In genomic region chr6:71302097-71302731, GRCm38 (mm10) we compare ENCODE assay signal across 18 mouse cellular contexts. TPM values are rescaled to one million over a fixed set of nuclear protein-coding genes. Genes with fewer than 3 reads are reported as not detected.
DNase-seq lines count a peak whose midpoint lies in the region; ATAC-seq lines count a peak whose summit lies in the region.
"Had no signal": no experiment of that assay in that cellular context is flagged by ENCODE, and none has a peak within 500 bp of the region (broad histone marks: within the 10 kb centered on the region; RNA-seq: fewer than 3 reads in every experiment).

No protein-coding gene starts in this region.

- no peak overlapping the region for H3K4me2 ChIP-seq in heart, embryonic 16.5 days (ENCODE audit: low read depth, low read length)
- H3K4me2 ChIP-seq: embryonic facial prominence, embryonic 13.5 days had no signal

- 56% methylated on average over 6 of the region's 6 CpGs for WGBS in heart, embryonic 16.5 days
- WGBS in limb, embryonic 10.5 days, result 71% methylated on average over 6 of the region's 6 CpGs

- no peaks in the 10 kb centered on the region for H3K27me3 ChIP-seq in heart, embryonic 16.5 days (ENCODE audit: control insufficient read depth, insufficient read depth, low read length)
- no peaks in the 10 kb centered on the region for H3K27me3 ChIP-seq in limb, embryonic 10.5 days (ENCODE audit: low read depth, poor library complexity, severe bottlenecking)
- H3K27me3 ChIP-seq: embryonic facial prominence, embryonic 13.5 days had no signal

- ATAC-seq in heart, embryonic 16.5 days (replicated peaks; ENCODE audit: extremely low read depth, insufficient read depth, low FRiP score), result peak; percentile 35; the same call in 1 of the 2 replicates
- ATAC-seq in megakaryocyte-erythroid progenitor cell, adult 5-6 weeks (replicated peaks; ENCODE audit: low FRiP score, low TSS enrichment, poor library complexity, severe bottlenecking), result no peak

- DNase-seq in heart, postnatal 14 days, result no peak
- peak; percentile 38 for DNase-seq in testis, postnatal 10 days (ENCODE audit: low spot score)
- DNase-seq in testis, postnatal 14 days (ENCODE audit: low spot score), result no peak
- DNase-seq in limb, embryonic 10.5 days (ENCODE audit: low spot score), result peak; percentile 21
- DNase-seq in T-cell, adult 2 months (ENCODE audit: low spot score), result no peak
- no peak for DNase-seq in frontal cortex, postnatal 36 days (ENCODE audit: low spot score in 2 of 2)
- DNase-seq: adrenal gland, postnatal 25 days; kidney, adult 11 months; lung, postnatal 4 days had no signal

- no peaks in the 10 kb centered on the region for H3K9me3 ChIP-seq in heart, embryonic 16.5 days (replicated peaks; ENCODE audit: control insufficient read depth, low read length)
- no peaks in the 10 kb centered on the region for H3K9me3 ChIP-seq in limb, embryonic 10.5 days (replicated peaks)
- H3K9me3 ChIP-seq: embryonic facial prominence, embryonic 13.5 days; G1E had no signal

- H3K4me3 ChIP-seq in heart, embryonic 16.5 days (ENCODE audit: low read length), result no peak overlapping the region
- no peak overlapping the region for H3K4me3 ChIP-seq in limb, embryonic 10.5 days
- H3K4me3 ChIP-seq: embryonic facial prominence, embryonic 13.5 days had no signal

- intact Hi-C loops in heart, postnatal 14 days (cut with DNase I), result loop anchor here (5.0 kb wide), 3 partner anchors 90 to 130 kb away; no protein-coding TSS in a partner anchor

- H3K4me1 ChIP-seq in heart, embryonic 16.5 days (ENCODE audit: control insufficient read depth, insufficient read depth, low read length), result no peaks in the 10 kb centered on the region
- no peaks in the 10 kb centered on the region for H3K4me1 ChIP-seq in limb, embryonic 10.5 days
- H3K4me1 ChIP-seq: embryonic facial prominence, embryonic 13.5 days had no signal

- H3K9ac ChIP-seq in heart, embryonic 16.5 days (ENCODE audit: low read length), result no peak overlapping the region
- H3K9ac ChIP-seq: embryonic facial prominence, embryonic 13.5 days had no signal

- no peaks in the 10 kb centered on the region for H3K36me3 ChIP-seq in heart, embryonic 16.5 days (ENCODE audit: control insufficient read depth, insufficient read depth)
- H3K36me3 ChIP-seq in limb, embryonic 10.5 days, result no peaks in the 10 kb centered on the region
- H3K36me3 ChIP-seq: embryonic facial prominence, embryonic 13.5 days; G1E had no signal

- no peak overlapping the region for H3K27ac ChIP-seq in heart, embryonic 16.5 days (ENCODE audit: low read length)
- no peak overlapping the region for H3K27ac ChIP-seq in limb, embryonic 10.5 days
- H3K27ac ChIP-seq: embryonic facial prominence, embryonic 13.5 days had no signal

RNA-seq across cellular contexts. Expression of gene Smyd1, which starts 19.8 kb away (rescaled TPM):
- 118 and 136 TPM in 2 replicates for polyA plus RNA-seq in heart, embryonic 16.5 days (2015; fragmentation: Nextera tagmentation; extraction: Ambion mirVana)
- total RNA-seq in heart, postnatal 14 days (2021), result 100 to 1,000 TPM; 352 to 365 TPM
- 0.24 and 0.35 TPM in 2 replicates for polyA plus RNA-seq in limb, embryonic 10.5 days (2016; fragmentation: Nextera tagmentation; extraction: Ambion mirVana)
- total RNA-seq in megakaryocyte-erythroid progenitor cell, adult 5-6 weeks (2014; fragmentation: Nextera tagmentation), result not detected in 2 replicates
- not detected in 2 replicates for total RNA-seq in megakaryocyte-erythroid progenitor cell, adult 5-6 weeks (2017)
- polyA plus RNA-seq: G1E had no signal

RNA-seq across cellular contexts. Expression of gene Cd8b1, which starts 20.4 kb away (rescaled TPM):
- polyA plus RNA-seq in heart, embryonic 16.5 days (2015; fragmentation: Nextera tagmentation; extraction: Ambion mirVana), result 3.0 and 17.6 TPM in 2 replicates
- 10 to 100 TPM in 1 of 2 experiments, under 1 TPM in 1; 0.79 to 14.4 TPM for total RNA-seq in heart, postnatal 14 days (2021)
- 0.19 TPM in 1 of 2 replicates, not detected in the other for polyA plus RNA-seq in limb, embryonic 10.5 days (2016; fragmentation: Nextera tagmentation; extraction: Ambion mirVana)
- 0.49 TPM in 1 of 2 replicates, not detected in the other for total RNA-seq in megakaryocyte-erythroid progenitor cell, adult 5-6 weeks (2014; fragmentation: Nextera tagmentation)
- not detected in 2 replicates for total RNA-seq in megakaryocyte-erythroid progenitor cell, adult 5-6 weeks (2017)
- total RNA-seq: adrenal gland, postnatal 25 days; gastrocnemius, adult 18-20 months; heart, postnatal 25 days; layer of hippocampus, postnatal 14 days had no signal
- polyA plus RNA-seq: cerebellum, adult 2 months; G1E; limb, embryonic 14.5 days had no signal

RNA-seq across cellular contexts. Expression of gene Krcc1, which starts 30.7 kb away (rescaled TPM):
- 61.5 and 69.2 TPM in 2 replicates for polyA plus RNA-seq in heart, embryonic 16.5 days (2015; fragmentation: Nextera tagmentation; extraction: Ambion mirVana)
- total RNA-seq in heart, postnatal 14 days (2021), result 10 to 100 TPM; 46.1 to 49.5 TPM
- polyA plus RNA-seq in limb, embryonic 10.5 days (2016; fragmentation: Nextera tagmentation; extraction: Ambion mirVana), result 27.0 and 32.0 TPM in 2 replicates
- 35.7 and 49.9 TPM in 2 replicates for total RNA-seq in megakaryocyte-erythroid progenitor cell, adult 5-6 weeks (2014; fragmentation: Nextera tagmentation)
- 75.0 and 113 TPM in 2 replicates for total RNA-seq in megakaryocyte-erythroid progenitor cell, adult 5-6 weeks (2017)

Comparison
In these comparisons a context has a peak if more than half of its experiments do, and no peak if none do; other contexts are left out.
1. DNase-seq: peak in testis, postnatal 10 days (single experiment) and limb, embryonic 10.5 days (single experiment); none in heart, postnatal 14 days (0 of 2), testis, postnatal 14 days (single experiment), T-cell, adult 2 months (single experiment) and frontal cortex, postnatal 36 days (0 of 2).
2. RNA of gene Smyd1, which starts 19.8 kb away (total RNA-seq): 352 to 365 TPM in heart, postnatal 14 days; not detected in megakaryocyte-erythroid progenitor cell, adult 5-6 weeks; every median in the first group is over 100 times any median in the second.